Mouse (Mus musculus) ES-E14 (cell line): ENCODE measurements at regions not wholly inside any gene's neighbourhood (a gene's known extent, or its start where the extent isn't known, plus 50 kb on each side); places are given as distances from the start of the nearest gene placed in this dataset.

ENCODE experiments used
- HCFC1 ChIP-seq: IDR thresholded peaks from 2 replicates; pipeline ENCODE4 v1.6.1; 2012; ENCODE audit warnings: low read length, inconsistent platforms, borderline replicate concordance; ENCODE audit not compliant: insufficient read depth
- ZNF384 ChIP-seq: IDR thresholded peaks from 2 replicates; pipeline ENCODE4 v1.6.1; 2012; ENCODE audit warnings: low read depth, low read length, inconsistent platforms

- TF ChIP-seq HCFC1 = no peak
- no peak for TF ChIP-seq ZNF384
Observed at GRCm38 (mm10) chr6:94772391-94772790, 72.4 kb upstream of the Lrig1 start.
